Mouse (Mus musculus) midbrain, embryonic 15.5 days (tissue): ENCODE data around the gene Gfi1. TPM values are rescaled to one million over a fixed set of nuclear protein-coding genes. Genes with fewer than 3 reads are reported as not detected.

Source experiments
- ATAC-seq: fragments of 200-750 bp; cut with Nextera tagmentation; replicated peaks from 2 replicates; pipeline ENCODE4 v1.8.0; 2017; ENCODE audit warnings: moderate TSS enrichment
- H3K27ac ChIP-seq: fragments of 300-500 bp; sonication (generic); 2 replicates; pipeline ENCODE4 v1.5.1; 2015; ENCODE audit warnings: mild to moderate bottlenecking, inconsistent platforms
- H3K27me3 ChIP-seq: fragments of 300-500 bp; sonication (generic); replicated peaks from 2 replicates; pipeline ENCODE4 v1.6.1; 2015; ENCODE audit warnings: inconsistent platforms
- H3K36me3 ChIP-seq: fragments of 300-500 bp; sonication (generic); replicated peaks from 2 replicates; pipeline ENCODE4 v1.6.1; 2015; ENCODE audit warnings: inconsistent platforms
- H3K4me1 ChIP-seq: fragments of 300-500 bp; sonication (generic); 2 replicates; pipeline ENCODE4 v1.6.1; 2015; ENCODE audit warnings: inconsistent platforms
- H3K4me2 ChIP-seq: fragments of 300-500 bp; sonication (generic); 2 replicates; pipeline ENCODE4 v1.6.1; 2015; ENCODE audit warnings: inconsistent platforms, mild to moderate bottlenecking, moderate library complexity
- H3K4me3 ChIP-seq: fragments of 300-500 bp; sonication (generic); 2 replicates; pipeline ENCODE4 v1.5.1; 2015; ENCODE audit warnings: mild to moderate bottlenecking, inconsistent platforms
- H3K9ac ChIP-seq: fragments of 300-500 bp; sonication (generic); 2 replicates; pipeline ENCODE4 v1.6.1; 2015; ENCODE audit warnings: mild to moderate bottlenecking, inconsistent platforms
- H3K9me3 ChIP-seq: fragments of 300-500 bp; sonication (generic); 2 replicates; pipeline ENCODE4 v1.6.1; 2016; ENCODE audit warnings: inconsistent platforms
- WGBS: fragments of 180-500 bp; shearing (Covaris S2); methylation state at CpG from one replicate; pipeline ENCODE4 v1.1.7; 2015; ENCODE audit warnings: mixed read lengths; 5-methylcytosine and 5-hydroxymethylcytosine counted together
- polyA plus RNA-seq: library from polyadenylated mRNA; unstranded; fragments of >200 nt; fragmentation: Nextera tagmentation; extraction: Ambion mirVana; gene quantifications from 2 replicates; pipeline ENCODE4 v1.2.1, GENCODE M21; 2015

Gene Gfi1
- polyA plus RNA-seq, 1 experiment from 2014 or later: not detected

GRCm38 (mm10) chr5:107720511-107720910, 5.3 kb downstream of the Gfi1 start:
- Histone ChIP-seq H3K9ac (no peak overlapping the region), H3K9me3 (no peaks in the 10 kb centered on the region), H3K4me3 (no peak overlapping the region), H3K4me1 (peaks cover 36% of the 10 kb centered on the region), H3K27me3 (peaks cover 92% of the 10 kb centered on the region), H3K27ac (no peak overlapping the region), H3K36me3 (no peaks in the 10 kb centered on the region), H3K4me2 (no peak overlapping the region)
- 3% methylated on average over 5 of the region's 5 CpGs for WGBS
- no peak for ATAC-seq

- Histone ChIP-seq H3K4me2 (no peak overlapping the region), H3K4me3 (no peak overlapping the region), H3K27ac (no peak overlapping the region), H3K9ac (no peak overlapping the region), H3K9me3 (no peaks in the 10 kb centered on the region), H3K4me1 (peaks cover 29% of the 10 kb centered on the region), H3K27me3 (peaks cover 84% of the 10 kb centered on the region), H3K36me3 (no peaks in the 10 kb centered on the region)
- no peak for ATAC-seq
- 32% methylated on average over 1 of the region's 1 CpGs for WGBS
Measured at GRCm38 (mm10) chr5:107719786-107720185, 6.0 kb downstream of the Gfi1 start.

GRCm38 (mm10) chr5:107719209-107719608, 6.6 kb downstream of the Gfi1 start:
- Histone ChIP-seq H3K9ac (no peak overlapping the region), H3K4me2 (no peak overlapping the region), H3K27me3 (peaks cover 79% of the 10 kb centered on the region), H3K36me3 (no peaks in the 10 kb centered on the region), H3K27ac (no peak overlapping the region), H3K4me3 (no peak overlapping the region), H3K4me1 (peaks cover 25% of the 10 kb centered on the region), H3K9me3 (no peaks in the 10 kb centered on the region)
- ATAC-seq: no peak
- WGBS: 24% methylated on average over 3 of the region's 3 CpGs

GRCm38 (mm10) chr5:107717871-107718361, 7.9 kb downstream of the Gfi1 start:
- Histone ChIP-seq H3K9me3 (no peaks in the 10 kb centered on the region), H3K36me3 (no peaks in the 10 kb centered on the region), H3K4me1 (peaks cover 12% of the 10 kb centered on the region), H3K27me3 (peaks cover 66% of the 10 kb centered on the region), H3K9ac (no peak overlapping the region), H3K27ac (no peak overlapping the region), H3K4me3 (no peak overlapping the region), H3K4me2 (no peak overlapping the region)
- ATAC-seq: no peak
- 17% methylated on average over 11 of the region's 11 CpGs for WGBS

- H3K4me1 ChIP-seq: no peaks in the 10 kb centered on the region
Measured at GRCm38 (mm10) chr5:107711689-107712088, 14.1 kb downstream of the Gfi1 start.

GRCm38 (mm10) chr5:107708124-107708797, 17.6 kb downstream of the Gfi1 start:
- ATAC-seq: no peak
- H3K4me3 ChIP-seq: no peak overlapping the region
- H3K27ac ChIP-seq: no peak overlapping the region
- H3K27me3 ChIP-seq: no peaks in the 10 kb centered on the region
- H3K9ac ChIP-seq: no peak overlapping the region
- WGBS: 91% methylated on average over 8 of the region's 8 CpGs
- H3K36me3 ChIP-seq: no peaks in the 10 kb centered on the region
- no peaks in the 10 kb centered on the region for H3K4me1 ChIP-seq
- no peak overlapping the region for H3K4me2 ChIP-seq
- no peaks in the 10 kb centered on the region for H3K9me3 ChIP-seq

More at GRCm38 (mm10) chr5:107711689-107712088, 14.1 kb downstream of the Gfi1 start:
- WGBS: 77% methylated on average over 2 of the region's 2 CpGs
- H3K27me3 ChIP-seq: peaks cover 6% of the 10 kb centered on the region
- H3K4me2 ChIP-seq: no peak overlapping the region
- H3K9ac ChIP-seq: no peak overlapping the region
- no peaks in the 10 kb centered on the region for H3K9me3 ChIP-seq
- no peak for ATAC-seq
- H3K36me3 ChIP-seq: no peaks in the 10 kb centered on the region
- H3K27ac ChIP-seq: no peak overlapping the region
- H3K4me3 ChIP-seq: no peak overlapping the region

- Histone ChIP-seq H3K9ac (no peak overlapping the region), H3K9me3 (no peaks in the 10 kb centered on the region), H3K4me1 (no peaks in the 10 kb centered on the region), H3K4me3 (no peak overlapping the region), H3K36me3 (no peaks in the 10 kb centered on the region), H3K4me2 (no peak overlapping the region), H3K27ac (no peak overlapping the region), H3K27me3 (no peaks in the 10 kb centered on the region)
- 94% methylated on average over 1 of the region's 1 CpGs for WGBS
- no peak for ATAC-seq
Measured at GRCm38 (mm10) chr5:107706262-107706661, 19.6 kb downstream of the Gfi1 start.

- 91% methylated on average over 4 of the region's 4 CpGs for WGBS
- Histone ChIP-seq H3K4me2 (no peak overlapping the region), H3K9me3 (no peaks in the 10 kb centered on the region), H3K27me3 (no peaks in the 10 kb centered on the region), H3K4me3 (no peak overlapping the region), H3K4me1 (no peaks in the 10 kb centered on the region), H3K36me3 (no peaks in the 10 kb centered on the region), H3K9ac (no peak overlapping the region), H3K27ac (no peak overlapping the region)
- ATAC-seq: no peak
Measured at GRCm38 (mm10) chr5:107705756-107706155, 20.1 kb downstream of the Gfi1 start.

GRCm38 (mm10) chr5:107703207-107703763, 22.6 kb downstream of the Gfi1 start:
- Histone ChIP-seq H3K4me3 (no peak overlapping the region), H3K4me1 (no peaks in the 10 kb centered on the region), H3K27me3 (no peaks in the 10 kb centered on the region), H3K27ac (no peak overlapping the region), H3K9me3 (no peaks in the 10 kb centered on the region), H3K36me3 (no peaks in the 10 kb centered on the region), H3K9ac (no peak overlapping the region), H3K4me2 (no peak overlapping the region)
- WGBS: 88% methylated on average over 6 of the region's 6 CpGs
- ATAC-seq: no peak

GRCm38 (mm10) chr5:107701658-107702057, 24.2 kb downstream of the Gfi1 start:
- no peaks in the 10 kb centered on the region for H3K27me3 ChIP-seq
- H3K27ac ChIP-seq: no peak overlapping the region
- no peaks in the 10 kb centered on the region for H3K9me3 ChIP-seq
- no peak for ATAC-seq
- no peaks in the 10 kb centered on the region for H3K36me3 ChIP-seq
- no peak overlapping the region for H3K4me2 ChIP-seq
- WGBS: 88% methylated on average over 9 of the region's 9 CpGs
- H3K4me1 ChIP-seq: no peaks in the 10 kb centered on the region
- H3K9ac ChIP-seq: no peak overlapping the region
- no peak overlapping the region for H3K4me3 ChIP-seq

GRCm38 (mm10) chr5:107700873-107701272, 25.0 kb downstream of the Gfi1 start:
- Histone ChIP-seq H3K36me3 (no peaks in the 10 kb centered on the region), H3K27ac (no peak overlapping the region), H3K4me2 (no peak overlapping the region), H3K9me3 (no peaks in the 10 kb centered on the region), H3K9ac (no peak overlapping the region), H3K4me1 (no peaks in the 10 kb centered on the region), H3K27me3 (no peaks in the 10 kb centered on the region), H3K4me3 (no peak overlapping the region)
- 94% methylated on average over 10 of the region's 10 CpGs for WGBS
- no peak for ATAC-seq

GRCm38 (mm10) chr5:107698888-107699287, 26.9 kb downstream of the Gfi1 start:
- Histone ChIP-seq H3K36me3 (no peaks in the 10 kb centered on the region), H3K27ac (no peak overlapping the region), H3K4me2 (no peak overlapping the region), H3K9me3 (no peaks in the 10 kb centered on the region), H3K4me3 (no peak overlapping the region), H3K4me1 (no peaks in the 10 kb centered on the region), H3K27me3 (no peaks in the 10 kb centered on the region), H3K9ac (no peak overlapping the region)
- 85% methylated on average over 8 of the region's 8 CpGs for WGBS
- no peak for ATAC-seq

- peaks cover 4% of the 10 kb centered on the region; the same call in 1 of the 2 replicates for H3K27me3 ChIP-seq
- WGBS: 70% methylated on average over 3 of the region's 3 CpGs
Measured at GRCm38 (mm10) chr5:107695019-107695418, 30.8 kb downstream of the Gfi1 start.

More at GRCm38 (mm10) chr5:107695019-107695418, 30.8 kb downstream of the Gfi1 start:
- ATAC-seq: no peak
- Histone ChIP-seq H3K27ac (no peak overlapping the region), H3K4me1 (no peaks in the 10 kb centered on the region), H3K9me3 (no peaks in the 10 kb centered on the region), H3K4me3 (no peak overlapping the region), H3K9ac (no peak overlapping the region), H3K36me3 (no peaks in the 10 kb centered on the region), H3K4me2 (no peak overlapping the region)
